Mouse (Mus musculus) activated CD4-positive, CD25-positive, alpha-beta regulatory T cell, adult 4 months (primary cell): Measurements from ENCODE around the gene RPS10-NUDT3. TPM values are rescaled to one million over a fixed set of nuclear protein-coding genes. Genes with fewer than 3 reads are reported as not detected.
"Not testable (repeated sequence)": the region's sequence is repeated elsewhere in the genome, so short reads cannot be mapped to it uniquely, and the experiment has no call there.

Experiments used
- ATAC-seq: one replicate; pipeline ENCODE4 v1.8.0; 2017
- polyA plus RNA-seq, 2 experiments: library from polyadenylated mRNA; unstranded; fragments of 100-300 nt; shearing (Covaris generic); gene quantifications; one replicate each; pipeline ENCODE4 v1.2.1; 2017

Gene RPS10-NUDT3
- polyA plus RNA-seq, 2 experiments from 2014 or later = not detected

DNA sequence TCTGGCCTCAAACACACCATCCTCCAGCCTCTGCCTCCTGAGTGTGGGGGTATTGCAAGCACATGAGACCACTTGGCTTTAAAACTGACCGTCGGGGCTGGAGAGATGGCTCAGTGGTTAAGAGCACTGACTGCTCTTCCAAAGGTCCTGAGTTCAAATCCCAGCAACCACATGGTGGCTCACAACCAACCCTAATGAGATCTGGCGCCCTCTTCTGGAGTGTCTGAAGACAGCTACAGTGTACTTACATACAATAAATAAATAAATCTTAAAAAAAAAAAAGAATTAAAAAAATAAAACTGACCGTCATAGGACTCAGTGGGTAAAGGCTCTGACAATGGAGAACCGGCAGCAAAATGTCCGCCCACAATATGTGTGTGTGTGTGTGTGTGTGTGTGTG, 4.8 kb upstream of the RPS10-NUDT3 start:
- not testable (repeated sequence) for ATAC-seq

DNA sequence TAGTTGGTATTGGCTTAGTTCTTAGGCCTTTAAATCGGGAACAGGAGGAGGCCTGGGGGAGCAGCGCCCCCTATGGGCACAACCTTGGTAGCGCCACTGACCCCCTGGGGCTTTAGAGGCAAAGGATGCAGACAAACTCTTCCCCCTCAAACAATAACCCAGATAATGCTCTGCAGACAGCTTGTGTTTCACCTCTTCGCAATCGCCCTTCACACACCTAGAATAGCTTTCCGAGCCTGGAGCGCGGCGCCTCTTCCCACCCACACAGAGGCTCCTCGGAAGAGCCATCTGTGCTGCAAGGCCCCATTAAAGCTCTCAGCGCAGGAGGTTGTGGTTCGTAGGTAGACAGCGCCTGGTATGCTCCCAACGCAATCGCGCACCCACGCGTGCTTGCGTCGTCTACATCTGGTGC, 3.9 kb upstream of the RPS10-NUDT3 start:
- no peak for ATAC-seq

DNA sequence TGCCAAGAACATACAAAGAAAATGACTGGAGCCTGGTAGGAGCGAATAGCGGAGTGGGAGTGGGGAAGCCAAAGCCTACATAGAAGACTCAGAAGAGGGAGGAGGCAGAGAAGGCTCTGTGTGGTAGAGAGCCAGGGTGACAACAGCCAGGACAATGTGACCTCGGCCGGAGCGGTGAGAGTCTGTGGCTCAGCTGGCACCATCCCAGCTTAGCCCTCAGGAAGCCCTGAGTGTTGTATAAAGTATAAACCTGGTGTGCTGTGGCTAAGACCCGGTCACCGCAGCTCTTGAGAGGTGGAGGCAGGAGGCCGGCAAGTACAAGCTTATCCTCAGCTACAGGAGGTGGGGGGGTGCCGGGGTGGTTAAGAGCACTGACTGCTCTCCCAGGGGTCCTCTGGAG, 2.3 kb upstream of the RPS10-NUDT3 start:
- ATAC-seq = no peak

DNA sequence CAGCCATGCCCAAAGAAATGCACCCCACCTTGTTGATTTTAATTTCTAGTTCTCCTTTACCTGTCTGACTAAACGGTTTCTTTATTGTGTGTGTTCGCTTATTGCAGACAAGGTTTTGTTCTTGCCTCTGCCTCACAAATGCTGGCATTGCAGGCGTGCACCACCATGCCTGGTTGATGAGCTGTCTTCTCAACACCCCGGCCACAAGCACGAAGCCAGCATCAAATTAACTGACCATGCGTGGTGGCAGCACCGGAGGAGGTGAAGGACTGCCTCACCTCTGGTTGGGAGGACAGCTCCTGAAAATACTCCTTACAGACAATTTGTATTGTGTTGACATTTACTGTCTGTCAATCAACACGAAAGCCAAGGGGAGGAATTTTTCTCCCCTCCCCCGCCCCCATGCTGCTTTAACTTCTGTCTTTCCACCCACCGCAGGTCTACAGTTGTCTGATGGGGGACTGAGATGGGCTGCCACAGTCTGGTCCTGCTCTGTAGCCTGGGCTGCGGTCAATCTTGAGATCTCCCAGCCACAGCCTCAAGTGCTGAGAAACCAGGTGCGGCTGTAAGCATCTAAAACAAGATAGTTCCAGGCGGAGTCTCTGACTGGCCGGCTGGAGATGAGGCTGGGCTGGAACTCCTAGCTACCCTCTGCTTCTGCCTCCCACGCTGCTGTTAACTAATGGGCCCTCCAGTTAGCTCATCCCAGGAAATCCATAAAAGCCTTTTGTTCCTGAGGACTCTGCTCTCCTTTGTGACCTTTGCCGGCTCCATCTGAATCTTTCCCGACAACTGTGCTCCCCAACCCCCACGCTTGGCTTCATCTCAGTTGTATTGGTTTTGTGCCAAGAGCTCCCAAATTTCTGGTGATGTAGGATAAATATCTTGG, 1.4 kb upstream of the RPS10-NUDT3 start, which contains the start of gene Rps10:
Gene Rps10 (minus strand): TSS at position 538 of the 889 bp plus-strand sequence.
- no peak for ATAC-seq

DNA sequence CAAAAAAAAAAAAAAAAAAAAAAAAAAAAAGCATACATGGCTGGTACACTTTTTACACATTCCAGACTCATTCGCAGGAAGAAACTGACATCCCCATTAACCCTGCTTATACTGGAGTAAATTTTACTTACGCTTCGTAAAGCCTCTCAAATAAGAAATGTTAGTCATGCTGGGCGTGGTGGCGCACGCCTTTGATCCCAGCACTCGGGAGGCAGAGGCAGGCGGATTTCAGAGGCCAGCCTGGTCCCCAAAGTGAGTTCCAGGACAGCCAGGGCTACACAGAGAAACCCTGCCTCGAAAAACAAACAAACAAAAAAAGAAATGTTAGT, 517 bp upstream of the RPS10-NUDT3 start:
- ATAC-seq = not testable (repeated sequence)

DNA sequence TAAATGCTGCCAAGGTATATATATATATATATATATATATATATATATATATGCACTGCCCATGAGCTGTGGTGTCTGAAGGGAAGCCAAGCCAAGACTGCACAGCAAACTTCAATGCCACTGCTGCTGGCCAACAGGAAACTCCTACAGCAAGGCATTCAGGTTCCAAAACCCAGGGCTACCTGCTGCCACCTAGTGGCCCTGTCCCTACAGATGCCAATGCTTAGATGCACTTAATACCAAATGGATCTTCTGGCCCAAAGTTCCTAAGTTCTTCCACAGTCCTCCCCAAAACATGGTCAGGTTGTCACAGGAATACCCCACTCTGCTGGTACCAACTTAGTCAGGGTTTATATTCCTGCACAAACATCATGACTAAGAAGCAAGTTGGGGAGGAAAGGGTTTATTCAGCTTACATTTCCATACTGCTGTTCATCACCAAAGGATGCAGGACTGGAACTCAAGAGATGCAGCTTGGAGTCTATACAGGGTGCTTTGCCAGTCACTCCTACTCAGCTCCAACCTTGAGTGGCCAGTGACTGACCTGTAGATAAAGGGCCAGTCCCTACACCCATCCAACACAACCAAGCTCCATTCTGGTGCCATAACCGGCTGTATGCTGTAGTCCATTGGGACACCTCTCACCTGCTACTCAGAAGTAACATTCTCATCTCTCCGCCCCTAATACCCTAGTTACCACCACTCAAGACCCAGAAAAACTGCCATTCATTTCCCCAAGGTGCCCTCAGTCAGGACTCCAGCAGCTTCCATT, 5.6 kb downstream of the RPS10-NUDT3 start:
- ATAC-seq = peak; percentile 68

DNA sequence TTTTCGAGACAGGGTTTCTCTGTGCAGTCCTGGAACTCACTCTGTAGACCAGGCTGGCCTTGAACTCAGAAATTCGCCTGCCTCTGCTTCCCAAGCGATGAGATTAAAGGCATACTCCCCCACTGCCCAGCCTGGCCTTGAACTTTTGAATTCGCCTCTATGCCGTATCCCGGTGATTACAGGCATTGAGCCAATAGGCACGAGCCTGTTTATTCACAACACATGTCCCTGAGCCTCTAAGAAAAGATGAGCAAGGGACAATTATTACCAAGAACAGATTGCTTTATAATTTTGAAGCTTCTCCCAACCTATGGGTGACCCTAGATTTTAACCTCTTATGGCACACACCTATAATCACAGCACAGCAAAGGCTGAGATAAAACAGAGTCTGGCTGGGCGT, 6.6 kb downstream of the RPS10-NUDT3 start:
- no peak for ATAC-seq

DNA sequence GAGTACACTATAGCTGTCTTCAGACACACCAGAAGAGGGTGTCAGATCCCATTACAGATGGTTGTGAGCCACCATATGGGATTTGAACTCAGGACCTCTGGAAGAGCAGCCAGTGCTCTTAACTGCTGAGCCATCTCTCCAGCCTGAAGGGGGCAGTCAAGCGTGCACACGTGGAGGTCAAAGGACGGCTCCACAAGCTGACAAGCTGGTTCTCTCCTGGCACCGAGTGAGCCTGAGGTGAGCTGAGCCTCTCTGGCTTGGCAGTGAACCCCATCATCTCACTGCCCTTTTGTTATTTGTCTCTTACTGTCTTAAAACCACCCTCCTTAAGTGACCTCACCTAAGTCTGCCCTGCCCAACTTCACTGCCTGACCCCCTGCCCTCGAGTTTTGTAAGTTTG, 7.6 kb downstream of the RPS10-NUDT3 start:
- ATAC-seq = no peak

DNA sequence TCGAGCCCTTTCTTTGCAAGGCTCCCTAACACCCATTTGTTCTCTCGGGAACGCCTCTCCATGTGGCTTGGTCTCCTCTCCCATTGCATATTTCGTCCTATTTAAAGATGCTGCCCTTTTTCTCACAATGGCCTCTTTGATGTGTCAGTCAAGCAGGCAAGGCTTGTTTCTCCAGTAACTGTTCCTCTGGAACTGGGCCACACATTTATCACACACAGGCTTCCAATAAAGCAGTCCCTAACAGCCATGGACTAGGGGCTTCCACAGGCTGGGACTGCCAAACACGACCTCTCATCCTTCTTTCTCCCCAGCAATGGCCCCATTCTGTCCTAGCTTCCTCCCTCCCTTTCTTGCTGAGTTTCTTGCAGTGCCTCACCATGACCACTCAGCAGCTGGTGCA, 8.3 kb downstream of the RPS10-NUDT3 start:
- ATAC-seq = no peak

DNA sequence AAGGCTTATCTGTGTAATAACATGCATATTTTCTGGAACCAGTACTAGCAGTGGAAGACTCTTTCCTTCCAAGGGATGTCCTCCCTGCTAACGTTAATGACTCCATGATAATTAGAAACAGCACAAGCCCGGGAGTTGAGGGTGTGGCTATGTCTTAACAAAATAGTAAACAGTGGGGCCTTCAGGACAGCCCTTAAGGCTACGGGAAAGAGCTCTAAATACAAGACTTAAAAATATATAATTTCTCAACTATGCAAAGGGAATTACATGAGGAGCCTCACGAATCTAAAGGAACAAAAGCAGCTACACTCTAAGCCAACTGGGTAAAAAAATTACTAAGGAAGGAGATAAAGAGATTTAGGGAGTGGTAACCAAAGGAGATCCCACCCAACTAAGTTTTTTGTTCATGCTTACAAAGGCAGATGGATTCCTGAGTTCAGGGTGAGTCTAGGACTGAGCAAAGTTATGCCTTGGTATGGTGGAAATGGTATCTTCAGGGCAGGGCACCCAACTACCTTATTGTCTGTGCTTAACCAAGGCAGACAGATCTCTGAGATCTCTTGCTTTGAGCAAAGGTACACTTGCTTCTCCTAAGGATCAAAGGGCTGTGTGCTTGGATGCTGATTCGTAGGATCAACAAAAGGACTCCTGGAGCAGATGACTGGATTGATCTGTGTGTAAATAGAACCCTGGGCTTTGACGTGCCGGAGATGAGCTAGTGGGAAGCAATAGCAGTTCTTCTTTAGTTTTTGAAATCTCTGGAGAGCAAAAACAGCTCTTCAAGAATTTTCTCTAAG, 9.4 kb downstream of the RPS10-NUDT3 start:
- no peak for ATAC-seq

DNA sequence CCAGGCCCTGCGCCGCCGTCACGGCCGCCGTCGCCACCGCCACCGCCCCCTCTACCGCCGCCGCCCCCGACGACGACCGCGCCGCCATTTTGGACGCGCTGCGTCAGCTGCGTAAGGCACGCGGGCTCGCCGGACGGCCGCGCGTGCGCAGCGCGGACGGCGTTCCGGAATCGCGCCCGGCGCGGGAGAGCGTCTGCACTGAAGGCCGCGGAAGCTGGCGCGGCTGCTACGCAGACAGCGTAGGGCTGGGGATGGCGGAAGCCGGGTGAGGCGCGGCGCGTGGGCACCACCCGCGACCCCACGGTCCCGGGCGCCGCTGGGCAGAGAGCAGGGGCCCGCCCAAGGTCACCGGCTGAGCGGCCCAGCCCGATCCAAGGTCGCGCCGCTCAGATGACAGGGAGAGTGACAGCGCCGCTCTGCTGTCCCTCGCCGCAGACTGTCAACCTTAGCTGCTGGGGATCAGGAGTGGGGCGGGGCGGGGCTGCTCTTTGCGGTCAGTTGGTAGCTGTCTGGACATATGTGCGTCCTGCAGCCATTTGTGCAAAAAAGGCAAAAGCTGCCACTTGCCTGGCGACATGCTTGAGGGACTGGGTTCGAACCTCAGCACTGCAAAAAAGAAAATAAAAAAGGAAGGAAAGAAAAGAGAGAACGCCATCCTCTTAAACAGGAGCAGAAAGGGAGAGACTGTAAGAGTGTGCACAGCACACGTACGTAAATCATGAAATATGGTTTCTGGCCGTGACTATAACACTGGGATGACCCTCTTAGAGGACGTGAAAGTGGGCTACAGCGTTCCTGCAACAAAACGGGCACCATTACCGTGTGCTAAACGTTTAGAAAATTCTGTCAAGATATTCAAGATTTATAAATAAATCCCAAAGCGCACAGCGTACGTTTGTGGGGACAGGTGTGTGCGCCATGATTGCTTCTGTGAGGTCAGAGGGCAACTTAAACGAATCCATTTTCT, 11.4 kb downstream of the RPS10-NUDT3 start, which contains the start of gene Nudt3:
Gene Nudt3 (minus strand): TSS at position 136 of the 967 bp plus-strand sequence.
- peak; percentile 86 for ATAC-seq

DNA sequence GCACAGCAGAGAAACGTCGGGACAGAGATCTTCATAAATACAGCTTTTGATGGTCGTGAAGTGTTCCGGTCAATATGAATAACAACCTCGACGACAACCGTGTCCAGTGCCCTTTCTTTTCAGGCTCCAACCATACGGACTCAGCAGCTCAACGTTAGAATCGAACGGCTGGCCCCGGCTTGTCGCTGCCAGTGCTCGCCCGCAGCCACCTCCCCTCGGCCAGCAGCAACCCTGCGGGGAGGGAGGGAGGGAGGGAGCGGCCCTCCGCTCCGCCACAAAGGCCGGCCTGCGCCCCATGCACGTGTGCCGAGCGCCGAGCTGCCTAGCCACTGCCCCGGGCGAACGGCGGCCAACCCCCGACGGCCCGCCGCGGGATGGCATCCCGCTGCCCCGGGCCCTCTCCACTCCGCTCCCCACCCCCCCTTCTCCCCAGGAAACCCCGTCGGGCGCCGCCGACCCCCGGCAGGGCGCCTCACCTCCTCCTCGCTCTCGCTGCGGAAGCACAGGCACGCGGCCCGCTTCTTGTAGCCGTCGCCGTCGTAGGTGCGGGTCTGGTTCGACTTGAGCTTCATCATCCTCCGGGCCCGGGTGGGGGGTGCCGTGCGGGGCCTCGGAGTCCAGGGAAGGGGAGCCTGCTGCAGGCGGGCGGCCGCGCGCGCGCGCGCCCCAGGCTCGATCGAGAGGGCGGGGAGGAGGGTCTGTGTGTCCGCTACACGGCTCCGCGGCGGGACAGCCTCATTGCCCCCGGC, 12.2 kb downstream of the RPS10-NUDT3 start:
- peak; percentile 26 for ATAC-seq

DNA sequence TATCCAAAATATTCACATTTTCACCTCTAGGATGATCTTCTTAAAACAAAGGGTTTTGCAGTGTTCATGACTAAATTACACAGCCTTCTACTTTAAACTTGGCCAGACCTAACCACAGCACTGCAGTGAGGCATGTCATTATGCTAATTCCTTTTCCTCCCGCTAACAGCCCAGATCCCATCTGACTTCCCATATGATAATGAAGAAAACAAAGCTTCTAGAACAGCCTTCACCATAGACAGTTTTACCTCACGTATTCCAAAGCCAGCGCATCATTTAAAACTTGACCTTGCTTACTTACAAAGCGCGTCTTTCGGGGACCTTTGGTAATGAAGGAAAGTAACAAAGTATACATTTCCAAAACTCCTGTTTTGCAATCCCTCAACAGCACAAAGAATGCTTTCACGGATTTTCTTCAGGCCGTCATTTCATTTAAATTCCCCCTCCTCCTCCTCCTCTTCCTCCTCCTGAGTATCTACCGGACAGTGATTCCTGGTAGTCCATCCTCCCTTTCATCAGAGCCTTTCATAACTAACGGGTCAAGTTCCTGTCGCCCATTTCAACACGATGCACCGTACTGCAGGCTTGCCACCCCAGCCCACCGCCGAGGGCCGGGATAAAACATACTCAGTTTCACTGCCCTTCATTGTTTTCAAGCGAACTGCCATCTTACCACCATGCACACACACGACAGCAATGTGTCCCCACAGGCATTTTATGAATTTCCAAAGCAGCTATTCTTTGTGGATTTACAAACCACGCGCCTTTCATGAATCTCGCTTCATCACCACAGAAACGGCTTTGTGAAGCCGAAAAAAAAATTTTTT, 13.1 kb downstream of the RPS10-NUDT3 start:
- no peak for ATAC-seq

DNA sequence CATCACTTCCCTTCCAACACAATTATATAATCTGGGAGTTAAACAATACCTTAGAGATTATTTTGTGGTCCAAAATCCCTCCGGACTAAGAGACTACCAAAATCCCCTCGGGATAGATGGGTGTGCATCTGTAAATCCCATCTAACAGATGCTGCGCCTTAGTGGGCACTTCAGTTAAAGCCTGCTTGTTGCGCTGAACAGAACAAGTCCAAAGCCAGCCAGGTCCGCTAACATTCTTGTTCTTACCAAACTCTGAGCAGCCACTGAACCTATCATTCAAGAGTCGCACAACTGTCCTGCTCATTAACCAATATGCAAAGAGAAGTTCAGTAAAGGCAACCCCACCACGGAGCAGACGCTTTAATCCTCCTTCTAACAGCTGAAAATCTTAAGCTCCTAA, 13.9 kb downstream of the RPS10-NUDT3 start:
- no peak for ATAC-seq

DNA sequence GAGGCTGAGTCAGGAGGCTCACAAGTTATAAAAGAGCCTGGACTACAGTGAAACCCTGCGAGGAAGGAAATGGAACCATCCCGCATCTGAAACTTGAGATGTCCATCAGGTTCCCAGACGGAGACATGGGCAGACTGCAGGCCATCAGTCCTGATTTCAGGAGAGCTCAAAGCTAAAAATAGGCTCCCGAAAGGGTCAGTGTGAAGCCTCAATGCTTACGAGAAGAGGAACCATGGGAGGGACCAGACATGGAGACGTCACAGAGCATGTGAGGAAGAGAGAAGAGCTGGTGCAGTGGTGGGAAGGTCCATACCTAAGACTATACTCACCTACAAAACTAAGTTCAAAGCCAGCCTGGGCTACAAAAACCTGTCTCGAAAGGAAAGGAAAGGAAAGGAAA, 19.6 kb downstream of the RPS10-NUDT3 start:
- ATAC-seq = no peak

DNA sequence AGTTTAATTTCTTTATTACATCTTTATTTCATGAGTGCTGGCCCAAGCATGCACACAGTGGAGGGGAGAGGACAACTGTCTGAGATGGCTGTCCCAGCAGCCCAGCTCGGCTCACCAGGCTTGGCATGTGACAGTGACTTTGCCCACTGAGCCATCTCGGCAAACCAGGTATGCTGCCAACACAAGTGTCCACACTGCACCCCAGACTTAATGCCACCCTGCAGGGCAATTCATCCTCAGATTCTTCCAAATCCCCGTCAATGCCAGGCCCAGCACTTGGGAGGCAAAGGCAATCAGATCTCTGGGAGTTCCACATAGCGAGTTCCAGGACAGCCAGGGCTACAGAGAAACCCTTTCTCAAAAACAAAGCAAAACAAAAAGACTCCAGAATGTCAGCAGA, 22.0 kb downstream of the RPS10-NUDT3 start:
- no peak for ATAC-seq

DNA sequence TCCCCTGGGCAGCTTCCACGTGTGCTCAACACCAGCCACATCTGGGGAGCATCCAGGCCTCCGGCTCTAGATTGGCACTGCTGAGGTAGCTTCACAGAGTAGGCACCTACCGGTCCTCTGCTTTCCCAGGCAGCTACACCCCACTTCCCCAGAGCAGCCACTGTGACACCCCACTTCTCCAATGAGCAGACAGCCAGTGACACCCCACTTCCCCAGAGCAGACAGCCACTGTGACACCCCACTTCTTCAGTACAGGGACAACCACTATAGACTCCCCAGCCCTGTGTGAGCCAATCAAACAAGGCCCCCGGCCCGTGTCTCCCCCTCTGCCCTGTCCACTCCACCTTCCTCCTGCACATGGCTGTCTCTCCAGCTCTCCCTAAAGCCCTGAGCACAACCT, 23.0 kb downstream of the RPS10-NUDT3 start:
- ATAC-seq = no peak

DNA sequence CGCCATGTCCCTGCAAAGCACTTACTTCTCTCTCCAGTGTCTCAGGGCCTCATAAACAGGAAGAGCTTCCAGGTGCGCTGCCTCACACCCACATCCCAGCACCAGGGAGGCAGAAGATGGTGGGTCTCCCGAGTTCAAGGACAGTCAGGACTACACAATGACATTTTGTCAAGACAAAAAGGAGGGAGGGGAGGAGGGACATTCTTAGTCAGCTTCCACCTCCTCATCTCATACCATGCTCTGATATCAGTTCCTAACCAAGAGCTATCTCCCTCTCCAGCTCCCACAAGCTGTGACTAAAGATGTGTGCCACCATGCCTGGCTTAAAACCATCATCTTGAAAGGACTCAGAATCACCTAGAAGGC, 23.5 kb downstream of the RPS10-NUDT3 start:
- no peak for ATAC-seq

DNA sequence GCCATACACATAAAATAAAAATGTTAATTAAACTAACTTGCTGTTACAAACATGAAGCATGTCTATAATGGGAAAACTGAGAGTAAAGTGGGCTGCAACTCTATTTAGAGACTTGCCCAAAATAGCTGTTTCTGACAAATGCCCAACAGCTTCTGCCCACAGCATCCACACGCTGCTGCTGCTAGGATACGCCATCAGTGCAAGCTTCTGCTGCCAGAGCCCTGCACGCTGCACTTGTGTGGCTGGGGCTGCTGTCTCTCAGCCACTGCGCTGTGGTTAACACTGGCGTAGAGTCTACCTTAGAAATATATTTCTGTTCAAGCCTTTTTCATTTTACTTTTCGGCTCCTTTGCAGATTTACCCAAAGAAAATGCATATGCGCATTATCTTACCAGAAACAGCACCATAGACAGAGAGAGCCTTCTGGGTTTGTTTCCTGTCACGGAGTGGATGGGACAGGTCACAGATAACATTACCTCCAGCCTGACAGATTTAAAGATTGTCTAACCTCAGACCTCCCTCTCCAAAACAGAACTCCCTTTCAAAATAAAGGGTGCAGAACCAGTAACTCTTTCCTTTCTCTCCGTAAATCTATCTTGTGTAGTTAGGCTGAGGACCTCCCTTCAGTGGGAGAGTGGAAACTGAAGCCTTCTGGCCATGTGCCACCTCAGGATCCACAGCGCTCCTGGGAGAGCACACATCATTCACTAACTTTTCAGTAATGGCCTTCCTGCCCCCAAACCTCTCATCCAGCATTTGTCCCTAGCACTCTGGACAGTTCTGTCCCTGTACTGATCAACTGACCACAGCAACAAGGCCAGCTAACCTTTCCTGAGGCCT, 24.1 kb downstream of the RPS10-NUDT3 start:
- ATAC-seq = no peak
